In genomic region chr2:38351641-38352320, GRCm38 (mm10) we compare ENCODE assay signal across 9 mouse cellular contexts. TPM values are rescaled to one million over a fixed set of nuclear protein-coding genes. Genes with fewer than 3 reads are reported as not detected.
DNase-seq lines count a peak whose midpoint lies in the region; ATAC-seq and TF ChIP-seq lines count a peak whose summit lies in the region.
"Had no signal": no experiment of that assay in that cellular context is flagged by ENCODE, and none has a peak within 500 bp of the region (broad histone marks: within the 10 kb centered on the region; RNA-seq: fewer than 3 reads in every experiment).

No protein-coding gene starts in this region.

- ATAC-seq in heart, embryonic 13.5 days (ENCODE audit: extremely low read depth, insufficient number of reproducible peaks, low FRiP score, low TSS enrichment) = no peak
- ATAC-seq in G1E (ENCODE audit: extremely low read depth, insufficient number of reproducible peaks, low FRiP score, poor library complexity, severe bottlenecking) = no peak
- ATAC-seq in forebrain, embryonic 16.5 days = no peak; the same call in 1 of the 2 replicates
- ATAC-seq in liver, embryonic 14.5 days (ENCODE audit: insufficient read depth) = no peak
- no peak for ATAC-seq in granulocyte monocyte progenitor cell, adult 5-6 weeks (replicated peaks; ENCODE audit: poor library complexity, severe bottlenecking)
- no peak for ATAC-seq in activated CD4-positive, CD25-positive, alpha-beta regulatory T cell, adult 4 months

- peak overlapping the region; percentile 52 for H3K4me3 ChIP-seq in heart, embryonic 13.5 days
- H3K4me3 ChIP-seq in G1E (ENCODE audit: low read depth, low read length) = peak overlapping the region; percentile 18; the same call in 1 of the 2 replicates
- H3K4me3 ChIP-seq in forebrain, embryonic 16.5 days (replicated peaks; ENCODE audit: low read length) = peak overlapping the region; percentile 69
- H3K4me3 ChIP-seq in liver, embryonic 14.5 days (ENCODE audit: insufficient read depth in 1 of 2, low read depth in 2 of 2, low read length in 2 of 2) = peak overlapping the region; percentile 27 to 34

- H3K27me3 ChIP-seq in heart, embryonic 13.5 days (replicated peaks) = peaks cover 100% of the 10 kb centered on the region
- H3K27me3 ChIP-seq in G1E (ENCODE audit: insufficient read depth, low read length) = peaks cover 99% of the 10 kb centered on the region
- H3K27me3 ChIP-seq in forebrain, embryonic 16.5 days (replicated peaks; ENCODE audit: control insufficient read depth, insufficient read depth, low read length) = no peaks in the 10 kb centered on the region; the same call in 1 of the 2 replicates
- peaks cover 100% of the 10 kb centered on the region for H3K27me3 ChIP-seq in liver, embryonic 14.5 days (ENCODE audit: control insufficient read depth, insufficient read depth, low read length)

- H3K36me3 ChIP-seq in heart, embryonic 13.5 days = no peaks in the 10 kb centered on the region
- H3K36me3 ChIP-seq in G1E (replicated peaks) = no peaks in the 10 kb centered on the region
- no peaks in the 10 kb centered on the region for H3K36me3 ChIP-seq in forebrain, embryonic 16.5 days (ENCODE audit: control insufficient read depth, insufficient read depth)
- H3K36me3 ChIP-seq in liver, embryonic 14.5 days (replicated peaks; ENCODE audit: control insufficient read depth, insufficient read depth, low read depth) = no peaks in the 10 kb centered on the region

- H3K9ac ChIP-seq in heart, embryonic 13.5 days = peak overlapping the region; percentile 58
- H3K9ac ChIP-seq in forebrain, embryonic 16.5 days (replicated peaks; ENCODE audit: low read depth, low read length) = peak overlapping the region; percentile 90
- no peak overlapping the region for H3K9ac ChIP-seq in liver, embryonic 14.5 days (replicated peaks)

- TF ChIP-seq EP300 in liver, embryonic 14.5 days (IDR thresholded peaks at IDR 0.05; ENCODE audit: low read depth) = no peak

- H3K27ac ChIP-seq in heart, embryonic 13.5 days (replicated peaks) = no peak overlapping the region
- H3K27ac ChIP-seq in forebrain, embryonic 16.5 days (ENCODE audit: low read length) = peak overlapping the region; percentile 96
- no peak overlapping the region for H3K27ac ChIP-seq in liver, embryonic 14.5 days

- peak overlapping the region; percentile 65 for H3K4me2 ChIP-seq in heart, embryonic 13.5 days
- H3K4me2 ChIP-seq in forebrain, embryonic 16.5 days (ENCODE audit: low read length) = peak overlapping the region; percentile 94
- peak overlapping the region; percentile 44; the same call in 1 of the 2 replicates for H3K4me2 ChIP-seq in liver, embryonic 14.5 days (ENCODE audit: low read depth)

- no peak for DNase-seq in heart, adult 8-10 months (ENCODE audit: low spot score)
- DNase-seq in G1E (ENCODE audit: low spot score) = no peak
- DNase-seq in liver, embryonic 14.5 days (ENCODE audit: low read depth in 3 of 3, low spot score in 3 of 3) = no peak
- DNase-seq in spleen, adult 12 weeks (ENCODE audit: low spot score) = no peak

- WGBS in heart, embryonic 13.5 days = 1% methylated on average over 54 of the region's 57 CpGs
- WGBS in forebrain, embryonic 16.5 days = under 1% methylated on average over 57 of the region's 57 CpGs
- WGBS in liver, embryonic 14.5 days (ENCODE audit: insufficient replicate concordance) = 1% methylated on average over 53 of the region's 57 CpGs

- H3K4me1 ChIP-seq in heart, embryonic 13.5 days = peaks cover 45% of the 10 kb centered on the region
- H3K4me1 ChIP-seq in G1E (ENCODE audit: insufficient read depth, low read depth, low read length) = peaks cover 48% of the 10 kb centered on the region
- peaks cover 68% of the 10 kb centered on the region for H3K4me1 ChIP-seq in forebrain, embryonic 16.5 days (replicated peaks; ENCODE audit: control insufficient read depth, insufficient read depth, low read length)
- H3K4me1 ChIP-seq in liver, embryonic 14.5 days (replicated peaks; ENCODE audit: control insufficient read depth in 2 of 2, insufficient read depth in 2 of 2, low read length in 1 of 2) = no peaks in the 10 kb centered on the region

- no peak for TF ChIP-seq CTCF in G1E (IDR thresholded peaks at IDR 0.05; ENCODE audit: low read depth, low read length)
- TF ChIP-seq CTCF in liver, embryonic 14.5 days (IDR thresholded peaks at IDR 0.05; ENCODE audit: low read depth) = no peak

- H3K9me3 ChIP-seq in heart, embryonic 13.5 days = no peaks in the 10 kb centered on the region
- H3K9me3 ChIP-seq in G1E (replicated peaks) = peaks cover 23% of the 10 kb centered on the region
- no peaks in the 10 kb centered on the region for H3K9me3 ChIP-seq in forebrain, embryonic 16.5 days (ENCODE audit: control insufficient read depth, low read length)
- H3K9me3 ChIP-seq in liver, embryonic 14.5 days (ENCODE audit: control insufficient read depth, low read length) = no peaks in the 10 kb centered on the region

RNA-seq across cellular contexts. Expression of gene Lhx2, which starts 12.7 kb away (rescaled TPM):
- 0.40 and 0.62 TPM in 2 replicates for polyA plus RNA-seq in heart, embryonic 13.5 days (2015; fragmentation: Nextera tagmentation; extraction: Ambion mirVana)
- under 1 TPM in 1 of 4 experiments, not detected in 3; 0.24 TPM for total RNA-seq in heart, adult 8-10 months (2022)
- total RNA-seq in G1E (2014; fragmentation: Nextera tagmentation) (not detected in 2 replicates), G1E (2017) (0.05 and 0.06 TPM in 2 replicates)
- 0.05 and 0.08 TPM in 2 replicates for polyA plus RNA-seq in G1E (2012)
- 69.7 and 90.4 TPM in 2 replicates for polyA plus RNA-seq in forebrain, embryonic 16.5 days (2015; fragmentation: Nextera tagmentation; extraction: Ambion mirVana)
- 3.0 and 3.8 TPM in 2 replicates for polyA plus RNA-seq in liver, embryonic 14.5 days (2012; rRNA removed)
- 1.4 and 2.5 TPM in 2 replicates for polyA plus RNA-seq in liver, embryonic 14.5 days (2014; fragmentation: Nextera tagmentation; extraction: Ambion mirVana)
- not detected in 2 replicates for total RNA-seq in granulocyte monocyte progenitor cell, adult 5-6 weeks (2014; fragmentation: Nextera tagmentation)
- total RNA-seq in granulocyte monocyte progenitor cell, adult 5-6 weeks (2017) = not detected in 2 replicates
- polyA plus RNA-seq in activated CD4-positive, CD25-positive, alpha-beta regulatory T cell, adult 4 months (2017; shearing (Covaris generic)) = not detected
- total RNA-seq: heart, adult 18-20 months had no signal

Comparison
In these comparisons a context has a peak if more than half of its experiments do, and no peak if none do; other contexts are left out.
1. H3K4me2 ChIP-seq: peak in every context shown above with its lines; median percentile 94 in forebrain, embryonic 16.5 days; 65 in heart, embryonic 13.5 days; 44 in liver, embryonic 14.5 days.
2. H3K4me3 ChIP-seq: peak in every context shown above with its lines; median percentile 69 in forebrain, embryonic 16.5 days; 52 in heart, embryonic 13.5 days; 30 in liver, embryonic 14.5 days; 18 in G1E.
3. RNA of gene Lhx2, which starts 12.7 kb away (polyA plus RNA-seq): 69.7 to 90.4 TPM in forebrain, embryonic 16.5 days; 1.4 to 3.8 TPM in liver, embryonic 14.5 days, 0.40 to 0.62 TPM in heart, embryonic 13.5 days, not detected in activated CD4-positive, CD25-positive, alpha-beta regulatory T cell, adult 4 months and 0.05 to 0.08 TPM in G1E; every median in the first group is over 10 times any median in the second.